Mouse (Mus musculus): ENCODE data around the gene Isca1. TPM values are rescaled to one million over a fixed set of nuclear protein-coding genes. Genes with fewer than 3 reads are reported as not detected.
"Not testable (repeated sequence)": the region's sequence is repeated elsewhere in the genome, so short reads cannot be mapped to it uniquely, and the experiment has no call there.

The Isca1 gene
- 49.7 and 50.9 TPM in 2 replicates for total RNA-seq (2017)

- peak; percentile 82 for ATAC-seq (replicated peaks; ENCODE audit: low read depth, poor library complexity, severe bottlenecking)
Observed at GRCm38 (mm10) chr13:59769296-59770163, at the start of gene Isca1. Gene Isca1, minus strand, starts transcription at chr13:59769810.

DNA sequence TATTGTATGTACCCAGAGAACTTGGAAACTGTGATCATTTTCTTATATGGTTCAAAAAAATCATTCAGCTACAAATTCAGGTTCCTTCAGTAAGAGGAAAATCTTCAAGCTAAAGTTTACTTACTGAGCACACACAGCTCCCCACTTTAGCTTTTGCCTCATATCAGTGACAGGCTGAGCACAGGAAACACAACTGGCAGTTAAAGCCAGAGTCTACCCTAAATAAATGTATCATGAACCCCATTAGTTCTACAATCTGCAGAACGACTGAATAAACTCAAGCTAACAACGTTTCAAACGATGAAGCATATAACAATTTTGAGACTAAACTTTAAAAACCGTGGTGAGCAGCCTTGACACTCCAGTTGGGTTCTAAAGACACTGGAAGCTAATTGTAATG, 47.7 kb upstream of the Isca1 start:
- no peak for ATAC-seq (replicated peaks; ENCODE audit: low read depth, poor library complexity, severe bottlenecking)

DNA sequence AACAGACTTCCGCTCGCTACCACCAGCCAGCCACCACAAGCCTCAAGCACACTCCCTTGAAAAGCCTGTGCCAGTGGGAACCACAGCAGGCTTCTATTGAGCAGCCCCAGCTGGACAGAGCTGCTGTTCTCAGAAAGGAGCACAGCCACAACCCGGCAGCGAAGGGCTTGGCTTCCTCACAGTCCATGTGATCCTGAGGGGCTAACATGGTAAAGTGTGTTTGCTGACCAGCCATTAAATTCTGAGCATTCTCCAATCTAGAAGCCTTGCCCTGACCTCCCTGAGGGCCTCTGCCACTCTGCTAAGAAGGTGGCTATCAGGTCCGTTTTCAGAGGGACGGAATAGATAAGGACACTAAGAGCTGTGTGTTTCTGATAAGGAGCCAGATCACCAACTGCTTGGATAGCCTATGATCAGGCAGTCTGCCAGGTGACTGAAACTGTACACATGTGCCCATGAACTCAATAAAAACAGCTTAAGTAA, 44.5 kb upstream of the Isca1 start:
- peak; percentile 83 for ATAC-seq (replicated peaks; ENCODE audit: low read depth, poor library complexity, severe bottlenecking)

DNA sequence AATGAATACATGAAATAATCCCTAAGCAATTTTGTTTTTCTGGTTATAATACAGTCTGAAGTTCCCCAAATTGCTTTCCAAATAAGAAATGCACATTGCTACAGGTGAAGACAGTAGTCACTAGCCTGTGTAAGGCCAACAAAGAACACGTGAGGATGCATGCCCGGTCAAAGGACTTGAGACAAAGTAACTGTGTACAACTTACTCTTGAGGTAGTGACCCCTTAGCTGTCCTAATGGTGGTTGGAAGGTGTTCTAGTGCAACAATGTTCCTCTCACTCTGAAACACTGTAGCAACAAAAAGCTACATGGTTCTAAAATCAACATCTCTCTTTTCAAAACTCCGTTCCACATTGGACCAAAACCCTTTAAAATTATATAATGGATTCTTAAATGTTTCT, 42.0 kb upstream of the Isca1 start:
- ATAC-seq (replicated peaks; ENCODE audit: low read depth, poor library complexity, severe bottlenecking): no peak

DNA sequence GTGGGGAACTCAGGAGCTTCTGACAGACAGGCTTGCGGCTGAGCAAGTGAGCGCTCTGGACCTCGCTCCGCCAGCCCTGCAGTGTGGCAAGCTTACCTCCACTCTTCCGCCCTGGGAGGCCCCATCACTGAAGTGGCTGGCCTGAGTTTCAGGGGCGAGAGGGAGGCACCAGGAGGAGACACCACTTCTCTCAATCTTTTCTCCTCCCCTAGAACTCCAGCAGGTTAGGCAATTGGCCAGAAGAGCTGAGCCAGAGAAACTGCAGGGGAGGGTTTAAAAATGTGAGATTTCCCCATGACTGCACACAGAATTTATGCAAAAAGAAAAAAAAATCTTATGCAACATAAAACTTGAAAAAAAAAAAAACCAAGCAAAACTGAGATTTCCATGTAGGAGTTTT, 31.4 kb upstream of the Isca1 start:
- ATAC-seq (replicated peaks; ENCODE audit: low read depth, poor library complexity, severe bottlenecking): no peak

DNA sequence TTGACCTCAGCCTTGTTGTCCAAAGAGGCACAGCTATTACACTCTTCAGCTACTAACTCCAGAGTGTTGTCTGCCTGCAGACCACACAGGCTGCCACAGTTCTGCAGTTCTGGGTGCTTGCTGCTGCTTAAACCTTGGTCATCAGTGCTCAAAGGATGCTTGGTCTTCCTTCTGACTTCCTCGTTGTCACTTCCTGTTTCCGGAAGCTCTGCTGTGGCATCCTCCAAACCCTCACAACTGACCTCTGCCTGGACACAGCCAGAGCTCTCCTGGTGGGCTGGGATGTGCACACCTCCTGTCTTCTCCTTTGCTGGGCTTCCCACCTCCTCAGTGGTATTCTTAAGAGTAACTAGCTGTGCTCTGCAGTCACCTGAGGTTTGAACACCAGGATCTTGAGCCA, 30.5 kb upstream of the Isca1 start:
- no peak for ATAC-seq (replicated peaks; ENCODE audit: low read depth, poor library complexity, severe bottlenecking)

- no peak for ATAC-seq (replicated peaks; ENCODE audit: low read depth, poor library complexity, severe bottlenecking)
Observed at GRCm38 (mm10) chr13:59798306-59798705, 28.7 kb upstream of the Isca1 start.

- ATAC-seq (replicated peaks; ENCODE audit: low read depth, poor library complexity, severe bottlenecking): no peak
Observed at GRCm38 (mm10) chr13:59796466-59796848, 26.8 kb upstream of the Isca1 start.

- ATAC-seq (replicated peaks; ENCODE audit: low read depth, poor library complexity, severe bottlenecking): peak; percentile 51
Observed at GRCm38 (mm10) chr13:59795807-59796465, 26.3 kb upstream of the Isca1 start.

- no peak for ATAC-seq (replicated peaks; ENCODE audit: low read depth, poor library complexity, severe bottlenecking)
Observed at GRCm38 (mm10) chr13:59794786-59795185, 25.2 kb upstream of the Isca1 start.

GRCm38 (mm10) chr13:59782145-59782544, 12.5 kb upstream of the Isca1 start, which contains the start of gene Gm49354:
Gene Gm49354, minus strand, starts transcription at chr13:59782245.
- ATAC-seq (replicated peaks; ENCODE audit: low read depth, poor library complexity, severe bottlenecking): no peak

- not testable (repeated sequence) for ATAC-seq (replicated peaks; ENCODE audit: low read depth, poor library complexity, severe bottlenecking)
Observed at GRCm38 (mm10) chr13:59779744-59780264, 10.2 kb upstream of the Isca1 start.

- 0 out of 2 replicates have a peak, but pooled peaks have one; percentile 46 for ATAC-seq (replicated peaks; ENCODE audit: low read depth, poor library complexity, severe bottlenecking)
Observed at GRCm38 (mm10) chr13:59779213-59779612, 9.6 kb upstream of the Isca1 start.

GRCm38 (mm10) chr13:59775168-59775567, 5.6 kb upstream of the Isca1 start:
- no peak for ATAC-seq (replicated peaks; ENCODE audit: low read depth, poor library complexity, severe bottlenecking)

DNA sequence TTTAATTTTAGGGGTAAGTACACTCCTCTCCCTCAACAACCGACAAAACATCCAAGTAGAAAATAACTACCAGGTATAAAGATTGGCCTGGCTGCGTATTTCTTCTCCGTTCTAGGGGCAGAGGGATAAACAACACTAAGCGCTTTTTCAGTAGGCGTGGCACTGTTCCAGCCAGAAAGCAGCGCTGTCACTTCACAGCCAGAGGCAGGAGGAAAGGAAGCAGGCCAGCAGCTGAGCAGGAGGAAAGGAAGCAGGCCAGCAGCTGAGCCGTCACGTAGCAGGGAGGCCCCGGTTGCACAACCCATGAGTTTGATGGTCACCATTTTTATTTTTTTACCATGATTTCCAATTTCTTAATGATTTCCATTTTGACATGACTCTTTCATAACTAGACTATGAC, 1.6 kb upstream of the Isca1 start:
- peak; percentile 45 for ATAC-seq (replicated peaks; ENCODE audit: low read depth, poor library complexity, severe bottlenecking)

DNA sequence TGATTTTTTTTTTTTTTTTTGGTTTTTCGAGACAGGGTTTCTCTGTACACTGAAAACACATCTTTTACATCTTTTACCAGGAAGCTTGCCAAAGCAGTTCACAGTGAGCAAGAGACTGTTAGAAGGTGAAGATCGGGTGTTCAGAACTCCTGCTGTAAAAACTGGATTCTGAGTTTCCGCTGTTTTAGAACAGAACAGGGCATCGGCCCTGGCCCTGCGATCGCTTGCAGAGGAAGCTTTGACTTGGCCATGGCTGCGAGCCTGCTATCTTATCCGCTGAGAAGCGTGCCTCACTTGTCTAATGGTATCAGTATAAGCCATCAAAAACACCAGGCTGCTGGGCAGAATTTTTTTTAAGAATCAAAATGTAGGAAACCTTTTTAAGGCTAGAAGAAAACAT, 1.2 kb upstream of the Isca1 start:
- no peak for ATAC-seq (replicated peaks; ENCODE audit: low read depth, poor library complexity, severe bottlenecking)

GRCm38 (mm10) chr13:59770164-59770562, 553 bp upstream of the Isca1 start:
- peak; percentile 70 for ATAC-seq (replicated peaks; ENCODE audit: low read depth, poor library complexity, severe bottlenecking)

- no peak for ATAC-seq (replicated peaks; ENCODE audit: low read depth, poor library complexity, severe bottlenecking)
Observed at GRCm38 (mm10) chr13:59768531-59768930, 1.1 kb downstream of the Isca1 start.

- no peak for ATAC-seq (replicated peaks; ENCODE audit: low read depth, poor library complexity, severe bottlenecking)
Observed at GRCm38 (mm10) chr13:59766786-59767515, 2.7 kb downstream of the Isca1 start.

DNA sequence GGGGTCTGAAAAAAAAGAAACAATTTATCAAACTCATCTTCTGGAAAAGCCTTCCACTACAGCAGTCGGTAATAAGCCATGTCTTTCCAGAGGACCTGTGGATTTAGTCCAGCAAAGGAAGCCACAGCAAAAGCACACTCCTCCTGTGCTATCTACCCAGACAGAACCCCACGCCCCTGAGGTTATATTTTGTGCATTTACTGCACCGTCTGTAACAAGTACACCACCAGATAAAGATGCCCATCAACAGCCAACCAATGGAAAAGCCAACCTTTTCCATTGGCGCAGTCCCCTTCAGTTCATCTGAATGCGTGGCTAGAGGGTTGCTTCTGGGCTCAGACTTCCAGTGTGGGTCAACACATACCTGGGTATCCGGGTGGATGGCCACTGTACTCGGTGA, 6.8 kb downstream of the Isca1 start:
- ATAC-seq (replicated peaks; ENCODE audit: low read depth, poor library complexity, severe bottlenecking): no peak; the same call in 1 of the 2 replicates

Data from common myeloid progenitor, adult 5-6 weeks (primary cell).